Mouse (Mus musculus) embryo, embryonic 11 days (tissue): ENCODE results near the gene Sipa1l2.

Experiments used
- DNase-seq: peaks from one replicate; pipeline ENCODE4 v3.0.0-alpha.2; 2015

Sipa1l2 gene

DNA sequence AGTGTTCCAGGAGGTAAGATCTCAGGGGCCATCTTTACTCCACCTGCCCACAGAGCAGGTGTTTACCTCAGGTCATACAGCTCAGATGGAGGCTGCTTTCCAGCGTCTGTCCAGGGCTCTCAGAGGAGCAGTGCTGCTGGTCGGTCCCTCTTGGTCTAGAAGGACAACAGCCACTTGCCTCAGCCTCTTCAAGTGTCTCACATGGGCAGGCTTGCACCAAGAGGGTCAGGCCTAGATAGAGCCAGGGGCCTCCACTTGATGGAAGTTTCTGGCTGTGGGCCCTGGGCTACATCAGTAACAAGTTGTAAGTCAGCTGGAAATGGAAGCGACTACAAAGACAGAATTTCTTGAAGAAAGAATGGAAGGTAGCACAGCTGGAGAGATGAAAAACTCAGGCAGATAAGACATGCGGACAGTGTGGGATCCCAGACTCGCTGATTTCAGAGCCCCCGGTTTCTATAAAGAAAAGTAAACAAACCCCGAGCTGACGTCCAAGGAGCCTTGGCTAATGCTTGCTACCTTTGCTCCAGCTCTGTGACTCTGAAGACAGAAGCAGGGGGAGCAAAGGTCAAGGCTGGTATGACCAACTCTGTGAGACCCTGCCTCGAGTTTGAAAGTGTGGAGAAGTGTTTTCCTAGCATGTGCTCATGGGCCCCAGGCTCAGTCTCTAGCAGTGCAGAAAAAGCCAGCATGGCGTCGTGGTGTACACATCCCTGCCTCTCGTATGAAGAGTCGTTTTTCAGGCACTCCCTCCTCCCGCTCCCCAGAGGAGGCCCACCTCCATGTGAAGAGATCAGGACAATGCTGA is 58.5 kb downstream of the Sipa1l2 start:
- DNase-seq = no peak

DNA sequence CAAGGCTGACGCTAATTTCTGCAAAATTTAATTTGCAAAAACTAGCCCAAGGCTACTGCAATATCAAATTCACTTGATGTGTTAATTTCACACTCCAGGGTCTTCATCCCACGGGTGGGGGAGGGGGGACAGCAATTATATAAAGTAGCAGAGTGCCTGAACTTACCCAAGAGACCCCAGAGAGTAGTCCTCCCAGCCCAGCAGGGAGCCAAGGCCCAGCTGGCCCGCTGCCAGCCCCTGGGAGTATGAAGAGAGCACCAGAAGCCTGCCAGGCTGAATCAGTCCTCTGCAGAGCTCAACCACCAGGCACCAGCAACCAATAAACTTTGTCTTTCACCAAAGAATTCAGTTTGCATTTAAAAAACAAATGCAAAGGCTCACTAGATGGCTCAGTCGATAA is 59.8 kb downstream of the Sipa1l2 start:
- DNase-seq = peak; percentile 28

DNA sequence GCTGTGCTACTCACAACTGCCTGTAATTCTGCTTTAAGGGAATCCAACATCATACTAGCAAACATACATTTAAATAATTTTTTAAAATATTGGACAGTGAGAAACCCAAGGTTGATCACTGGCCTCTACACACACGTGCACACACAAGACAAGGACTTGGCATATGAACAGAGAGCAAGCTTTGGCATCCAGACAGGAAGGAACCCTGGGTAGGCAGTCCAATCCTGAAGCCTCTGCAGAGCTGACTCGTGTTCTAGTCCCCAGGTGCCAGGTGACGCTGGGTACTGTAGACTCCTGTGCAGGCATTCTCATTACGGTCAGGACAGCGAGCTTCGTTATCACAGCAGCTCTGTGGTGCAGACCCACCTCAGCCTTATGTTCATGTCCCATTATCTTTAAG is 60.4 kb downstream of the Sipa1l2 start:
- DNase-seq = no peak

DNA sequence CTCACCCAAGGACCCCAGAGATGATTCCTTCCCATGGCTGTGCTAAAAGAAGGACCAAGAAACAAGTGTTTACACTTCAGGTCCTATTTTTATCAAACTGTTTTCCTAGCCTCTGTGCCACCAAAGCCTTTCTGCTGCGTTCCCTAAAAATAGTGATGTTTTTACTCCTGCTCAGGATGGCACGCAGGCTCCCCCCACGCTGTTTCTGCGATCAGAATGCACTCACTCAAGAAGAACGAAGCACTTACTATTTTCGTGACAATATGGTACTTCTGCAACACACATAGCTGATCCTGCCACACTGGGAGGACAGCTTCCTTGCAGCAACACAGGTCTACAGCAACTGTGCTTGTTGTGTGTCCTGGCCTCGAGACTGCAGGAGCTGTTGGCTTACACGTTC is 62.3 kb downstream of the Sipa1l2 start:
- no peak for DNase-seq

DNA sequence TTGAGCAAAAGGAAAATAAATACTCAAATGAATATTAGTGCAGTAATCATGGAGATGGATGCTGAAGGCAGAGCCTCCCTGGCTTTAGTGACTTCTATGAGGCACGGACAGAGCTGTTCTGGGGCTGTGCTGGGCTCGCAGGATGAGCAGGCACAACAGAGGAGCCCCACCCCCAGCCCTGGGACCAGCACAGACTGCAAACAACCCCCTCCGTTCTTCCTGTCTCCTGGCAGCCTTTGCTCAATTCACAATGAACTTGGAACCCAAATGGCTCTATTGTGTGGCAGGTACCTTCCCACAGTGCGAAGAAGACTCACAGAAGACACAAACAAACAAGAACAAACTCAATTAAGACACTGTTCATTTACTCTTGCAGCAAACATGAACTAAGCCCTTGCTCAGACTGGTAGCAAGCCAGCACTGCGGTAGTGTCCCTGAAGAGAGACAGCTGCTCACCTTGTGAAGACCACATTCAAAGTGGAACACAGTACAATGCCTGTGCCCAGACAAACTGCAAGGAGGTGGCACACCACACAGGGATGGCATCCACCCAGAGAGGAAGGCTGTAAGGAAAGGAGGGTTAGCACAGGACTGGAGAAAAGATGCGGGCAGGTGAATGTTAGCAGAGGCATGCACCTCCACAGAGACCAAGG is 64.9 kb downstream of the Sipa1l2 start:
- DNase-seq = no peak

DNA sequence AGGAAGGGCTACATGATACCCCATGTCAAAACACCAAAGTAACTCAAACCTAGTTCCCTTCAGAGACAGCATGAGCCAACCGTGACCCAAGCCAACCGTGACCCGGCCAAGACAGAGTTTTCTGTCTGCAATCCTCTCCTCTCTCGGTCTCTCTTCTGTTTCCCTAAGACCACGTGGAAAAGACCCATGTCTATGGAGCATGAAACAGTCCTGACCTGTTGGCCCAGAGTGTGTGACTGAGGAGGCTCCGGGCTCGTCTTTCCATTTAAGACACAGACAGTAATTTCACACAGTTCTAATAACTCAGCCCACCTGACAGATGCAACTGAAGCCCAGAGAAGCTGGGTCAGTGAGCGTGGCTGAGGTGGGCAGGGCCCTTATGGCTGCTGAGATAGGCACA is 65.8 kb downstream of the Sipa1l2 start:
- no peak for DNase-seq

DNA sequence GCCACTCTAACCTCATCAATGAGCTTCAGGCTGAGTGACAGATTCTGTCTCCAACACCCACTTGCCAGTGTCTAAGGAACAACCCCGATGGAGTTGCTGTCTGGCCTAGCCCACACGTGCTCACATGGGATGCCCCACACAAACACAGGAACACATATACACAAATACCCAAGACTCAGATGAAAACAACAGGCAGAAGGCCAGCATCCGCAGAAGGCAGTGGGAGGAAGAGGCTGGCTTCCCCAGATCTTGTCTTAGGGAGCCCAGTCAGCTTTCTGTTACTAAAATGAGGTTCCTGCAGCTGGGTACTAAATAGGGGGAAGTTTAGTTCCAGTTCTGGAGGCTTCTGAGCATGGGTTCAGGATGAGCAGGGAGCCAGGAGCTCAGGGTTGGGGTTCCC is 66.8 kb downstream of the Sipa1l2 start:
- no peak for DNase-seq

DNA sequence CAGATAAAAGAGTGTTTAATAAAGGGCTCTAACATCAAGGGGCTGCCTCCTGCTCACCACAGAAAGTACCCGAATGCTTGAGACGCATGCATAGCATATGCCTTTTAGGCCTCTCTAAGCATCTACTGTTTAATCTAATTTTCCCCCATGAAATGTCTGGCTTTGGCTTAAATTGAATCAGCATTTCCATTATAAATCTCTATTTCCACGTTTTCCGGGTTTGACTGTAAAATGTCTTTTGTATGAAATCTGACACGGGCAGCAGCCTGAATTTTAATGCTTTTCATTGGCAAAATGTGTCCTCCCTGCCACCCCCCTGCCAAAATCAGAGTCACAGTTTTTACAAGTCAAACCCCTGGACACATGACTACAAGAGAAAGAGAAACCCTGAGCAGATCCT is 69.6 kb downstream of the Sipa1l2 start:
- no peak for DNase-seq

DNA sequence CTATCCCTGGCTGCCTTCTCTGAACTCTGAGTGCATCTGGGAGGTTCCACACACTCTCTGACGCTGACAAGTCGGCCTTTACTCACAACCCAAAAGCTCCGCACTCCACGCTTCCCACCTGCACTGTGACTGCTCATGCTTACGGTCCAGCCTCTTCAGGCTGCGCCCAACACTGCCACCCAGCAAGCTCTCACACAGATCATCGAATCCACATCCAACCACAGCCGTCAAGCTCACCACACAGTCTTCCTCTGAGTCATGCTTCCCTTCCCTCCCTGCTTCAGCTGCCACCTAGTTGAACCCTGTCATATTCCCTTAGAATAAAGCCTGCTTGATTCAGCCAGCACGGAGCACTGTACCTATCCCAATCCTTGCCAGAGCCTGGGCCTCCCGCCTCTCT is 71.1 kb downstream of the Sipa1l2 start:
- DNase-seq = no peak

DNA sequence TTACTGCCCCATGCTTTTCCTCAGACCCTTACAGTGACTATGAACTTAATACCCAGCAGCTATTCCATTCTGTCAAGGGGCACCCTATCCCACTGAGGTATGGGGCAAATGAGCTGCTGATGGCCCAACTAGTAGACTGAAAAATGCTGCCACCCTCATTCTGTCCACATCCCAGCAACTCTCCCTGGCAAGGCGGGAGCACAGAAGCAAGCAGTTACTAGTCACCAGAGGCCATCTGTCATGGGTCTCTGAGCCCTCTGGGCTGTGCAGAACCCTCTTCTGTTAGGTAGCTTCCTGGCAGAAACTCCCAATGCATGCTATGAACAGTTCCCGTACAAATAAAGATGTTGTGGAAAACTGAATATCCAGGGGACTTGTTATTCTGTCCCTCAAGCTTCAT is 74.1 kb downstream of the Sipa1l2 start:
- DNase-seq = no peak

DNA sequence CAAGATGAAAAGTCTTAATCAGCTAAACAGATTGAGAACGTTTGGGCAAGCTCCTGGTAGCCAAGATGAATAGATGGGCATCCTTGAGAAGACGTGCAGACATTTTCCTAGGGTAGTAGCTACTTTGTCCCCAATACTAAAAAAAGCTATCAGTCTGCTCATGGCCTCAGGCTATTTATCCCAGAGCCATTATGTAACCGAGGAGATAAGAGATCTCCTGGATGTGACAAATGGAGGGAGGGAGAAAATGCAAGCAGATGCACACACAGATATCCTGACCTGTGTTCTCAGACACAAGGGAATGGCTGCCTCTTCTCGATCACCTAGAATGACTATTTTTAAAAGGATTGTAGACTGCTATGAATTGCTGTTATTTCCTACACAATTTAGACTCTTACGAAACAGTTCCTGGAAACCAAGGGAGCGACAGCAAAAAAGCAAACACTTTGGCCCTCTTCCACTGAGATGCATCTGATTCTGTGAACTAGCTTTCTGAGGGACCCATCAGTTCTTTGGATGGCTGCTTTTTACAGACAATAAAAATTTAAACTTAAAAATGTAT is 76.3 kb downstream of the Sipa1l2 start:
- no peak for DNase-seq

DNA sequence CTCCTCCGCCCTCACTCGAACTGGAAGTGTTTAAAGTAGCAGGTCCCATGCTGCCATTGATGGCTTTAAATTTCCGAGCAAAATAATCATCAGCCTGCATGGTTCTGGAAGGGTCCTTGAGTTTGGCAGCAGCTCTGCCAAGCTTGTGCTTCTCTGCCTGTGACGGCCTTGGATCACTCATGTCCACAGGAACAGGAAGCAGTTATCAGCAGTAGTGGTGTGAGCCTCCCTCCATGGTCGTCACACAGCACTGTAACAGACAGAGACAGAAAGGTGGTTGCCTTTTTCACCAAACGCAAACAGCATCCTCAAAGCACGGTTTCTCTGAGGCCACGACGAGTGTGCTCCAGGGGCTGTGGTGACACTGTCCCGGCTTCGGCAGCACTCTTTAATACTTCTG is 77.2 kb downstream of the Sipa1l2 start:
- no peak for DNase-seq

DNA sequence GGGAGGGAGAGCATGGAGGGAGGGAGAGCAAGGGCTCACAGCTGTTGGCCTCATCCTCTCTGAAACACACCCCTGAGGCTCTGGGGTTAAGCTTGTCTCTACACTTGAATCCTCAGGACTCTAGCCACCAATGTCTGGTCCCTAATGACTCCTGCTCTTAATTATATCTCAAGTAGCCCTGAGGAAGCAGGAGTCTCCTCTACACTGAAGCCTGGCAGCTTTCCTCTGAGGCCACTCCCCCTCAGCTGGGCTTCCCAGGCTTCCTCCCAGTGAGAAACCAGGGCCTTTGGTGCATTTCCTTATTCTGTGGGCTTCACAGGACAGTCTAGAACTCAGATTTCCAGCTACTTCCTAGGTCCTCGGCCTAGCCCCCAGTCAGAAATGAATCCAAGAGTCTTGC is 80.9 kb downstream of the Sipa1l2 start:
- DNase-seq = no peak

DNA sequence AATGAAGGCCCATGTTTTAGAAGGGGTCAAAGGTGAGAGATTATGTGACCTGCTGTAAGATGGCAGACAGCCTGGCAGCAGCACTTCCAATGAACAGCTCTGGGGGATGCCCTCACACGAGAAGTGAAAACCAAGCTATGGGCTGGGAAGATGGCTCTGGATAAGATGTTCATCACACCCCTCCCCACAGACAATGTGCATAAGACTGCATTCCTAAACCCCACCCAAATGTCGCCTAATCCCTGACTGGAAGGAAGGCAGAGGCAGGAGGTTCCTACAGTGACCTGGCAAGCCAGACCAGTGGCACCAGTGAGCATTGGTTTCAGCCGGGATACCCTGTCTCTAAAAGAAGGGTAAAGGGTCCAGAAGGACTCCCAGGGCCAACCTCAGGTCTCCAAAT is 83.9 kb downstream of the Sipa1l2 start:
- DNase-seq = no peak

DNA sequence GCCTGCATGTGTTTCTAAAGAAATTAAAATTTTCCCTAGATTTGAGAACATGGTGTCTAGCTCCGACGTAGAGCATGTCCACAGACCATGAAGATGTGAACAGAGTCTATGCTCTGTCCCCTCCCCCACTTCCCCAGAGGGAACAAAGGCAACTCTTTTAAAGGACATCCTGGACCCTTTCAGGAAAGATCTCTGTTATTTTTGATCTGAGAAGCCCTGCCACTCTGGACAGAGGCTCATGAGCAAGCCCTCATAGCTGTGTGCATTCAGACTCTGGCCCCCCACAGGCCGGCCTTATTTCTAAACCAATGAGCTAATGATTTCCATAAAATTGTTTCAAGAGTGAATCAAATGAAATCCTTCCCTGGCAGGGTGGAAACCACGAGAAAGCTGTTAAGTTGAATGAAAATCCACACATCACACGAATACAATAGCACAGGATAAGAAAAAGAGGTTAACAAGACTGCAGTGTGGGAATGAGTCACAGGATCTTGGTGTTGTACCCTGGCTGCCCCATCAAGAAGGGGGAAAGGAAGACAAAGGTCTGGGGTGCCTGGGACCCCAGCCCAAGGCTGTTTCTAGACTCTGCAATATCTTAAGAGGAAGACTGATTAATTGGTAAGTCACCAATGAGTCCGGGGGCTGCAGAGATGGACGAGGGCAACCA is 84.9 kb downstream of the Sipa1l2 start:
- peak; percentile 43 for DNase-seq

DNA sequence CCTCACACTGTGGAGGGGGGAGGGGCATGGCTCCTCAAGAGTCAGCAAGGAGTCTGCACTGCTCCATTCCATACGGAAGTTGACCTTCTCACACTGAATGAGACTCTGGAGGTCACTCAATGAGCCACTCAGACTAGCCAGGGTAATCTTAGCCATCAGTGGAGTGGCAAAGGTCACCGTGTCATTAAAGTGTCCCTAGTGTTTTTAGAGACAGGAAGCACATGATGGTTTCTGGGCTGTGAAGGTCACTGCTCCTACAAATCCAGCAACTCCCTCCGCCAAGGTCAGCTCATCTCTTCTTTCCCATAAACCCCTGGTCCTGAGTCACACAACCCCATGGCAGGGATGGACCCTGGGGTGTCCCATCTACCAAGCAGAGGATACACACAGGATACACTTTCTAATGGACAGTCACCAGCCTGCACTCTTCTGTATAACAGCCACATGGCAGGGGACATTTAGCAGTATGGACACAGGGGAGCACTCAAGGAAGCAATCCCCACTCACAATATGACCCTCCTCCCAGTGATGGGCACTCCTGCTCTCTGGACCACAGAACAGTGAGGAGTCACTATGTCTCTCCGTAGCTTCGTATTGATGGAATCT is 87.0 kb downstream of the Sipa1l2 start:
- no peak for DNase-seq

DNA sequence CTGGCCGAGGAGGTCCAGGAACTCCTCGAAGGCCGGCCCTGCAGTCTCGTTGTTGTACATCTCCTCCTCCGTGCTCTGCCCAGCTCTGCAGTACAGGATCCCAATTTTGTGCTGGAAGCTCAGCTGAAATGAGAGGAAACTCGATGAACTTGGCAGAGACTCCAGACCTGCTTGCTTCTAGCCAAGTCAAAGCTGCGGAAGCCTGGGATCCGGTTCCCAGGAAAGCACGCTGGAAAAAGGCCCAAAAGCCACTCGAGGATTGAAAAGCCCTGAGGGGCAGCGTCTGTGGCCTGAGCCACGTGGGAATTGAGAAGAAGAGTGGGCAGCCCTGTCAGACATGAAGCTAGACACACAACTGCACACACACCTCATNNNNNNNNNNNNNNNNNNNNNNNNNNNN is 94.7 kb downstream of the Sipa1l2 start:
- DNase-seq = no peak

DNA sequence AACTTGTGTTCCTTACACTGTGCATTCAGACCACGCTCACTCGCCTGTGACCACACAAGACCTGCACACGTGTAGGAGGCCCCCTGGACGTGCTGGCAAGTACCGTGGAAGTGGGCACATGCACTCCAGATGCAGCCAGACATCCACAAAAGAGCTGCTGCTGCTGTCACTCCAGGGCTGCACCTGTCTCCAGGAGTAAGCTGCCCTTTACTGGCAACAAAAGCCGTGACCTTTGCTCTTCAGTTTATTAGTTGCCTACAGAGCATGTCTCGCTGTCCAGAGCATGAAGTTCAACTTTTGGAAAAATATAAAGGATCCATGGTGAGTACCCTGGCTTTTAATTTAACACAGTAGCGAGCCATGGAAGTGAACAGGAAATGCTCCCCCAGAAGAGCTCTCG is 98.2 kb downstream of the Sipa1l2 start:
- no peak for DNase-seq

DNA sequence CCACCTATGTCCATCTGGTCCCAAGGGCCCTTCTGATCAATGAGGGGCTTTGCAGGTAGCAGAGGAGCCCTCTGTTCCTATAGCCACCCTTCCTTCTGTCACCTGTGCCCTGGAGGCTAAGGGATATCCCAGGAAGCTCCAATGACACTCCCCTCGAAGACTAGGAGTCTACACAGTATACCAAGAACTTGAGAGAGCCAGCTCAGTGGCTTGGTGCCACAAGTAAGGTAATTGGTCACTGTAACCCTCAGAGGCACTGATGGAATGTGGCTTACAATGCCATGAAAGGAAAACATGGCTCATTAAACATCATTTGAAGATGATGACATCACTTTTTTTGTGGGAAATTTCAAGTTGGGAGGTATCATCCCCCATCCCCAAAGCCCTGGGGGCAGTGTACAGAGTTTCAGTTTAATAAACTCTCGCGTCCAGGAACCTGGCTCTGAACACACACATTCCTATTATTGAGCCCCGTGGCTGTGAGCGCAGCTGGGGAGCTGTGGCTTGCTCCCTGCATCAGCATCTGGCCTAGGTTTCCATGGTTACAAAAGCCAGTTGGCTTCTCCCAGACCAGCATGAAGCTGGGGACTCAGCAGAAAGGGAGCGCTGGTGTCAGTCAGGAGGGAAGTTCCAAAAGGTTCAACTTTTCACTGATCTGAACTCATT is 104.3 kb downstream of the Sipa1l2 start:
- peak; percentile 73 for DNase-seq

DNA sequence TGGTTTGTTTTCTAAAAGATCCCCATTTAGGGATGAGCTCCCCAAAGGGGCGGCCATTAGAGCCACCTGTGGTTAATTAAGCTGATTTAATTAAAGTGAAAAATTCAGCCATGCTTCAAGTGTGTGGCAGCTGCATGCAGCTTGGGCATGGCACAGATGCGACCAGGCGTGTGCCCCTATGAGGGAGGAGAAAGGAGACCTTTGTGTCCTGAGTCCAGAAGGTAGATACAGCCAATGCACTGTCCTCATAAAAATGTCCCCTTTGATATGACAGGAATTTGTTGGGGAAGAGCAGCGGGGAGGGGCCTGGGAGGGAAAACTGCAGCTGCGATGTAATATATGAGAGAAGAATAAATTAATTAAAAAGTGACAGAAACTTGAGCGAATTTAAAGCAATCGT is 106.7 kb downstream of the Sipa1l2 start:
- DNase-seq = no peak

DNA sequence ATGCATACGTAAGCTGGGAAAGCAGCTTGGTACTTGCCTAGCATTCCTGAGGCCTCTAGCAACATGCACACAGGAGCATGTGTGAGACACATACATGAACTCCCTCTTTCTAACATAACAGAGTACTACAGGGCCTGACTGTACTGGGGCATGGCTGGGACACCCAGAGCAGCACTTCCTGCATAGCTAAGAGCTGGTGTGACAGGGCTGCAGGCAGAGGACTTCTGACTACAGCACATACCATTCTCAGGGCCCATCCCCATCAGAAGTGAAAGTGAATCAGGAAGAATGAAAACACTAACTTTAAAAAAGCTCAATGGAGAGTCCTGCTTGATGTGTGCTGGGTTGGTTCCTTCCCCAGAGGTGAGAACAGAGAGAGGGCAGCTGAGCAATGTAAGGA is 108.1 kb downstream of the Sipa1l2 start:
- DNase-seq = no peak

DNA sequence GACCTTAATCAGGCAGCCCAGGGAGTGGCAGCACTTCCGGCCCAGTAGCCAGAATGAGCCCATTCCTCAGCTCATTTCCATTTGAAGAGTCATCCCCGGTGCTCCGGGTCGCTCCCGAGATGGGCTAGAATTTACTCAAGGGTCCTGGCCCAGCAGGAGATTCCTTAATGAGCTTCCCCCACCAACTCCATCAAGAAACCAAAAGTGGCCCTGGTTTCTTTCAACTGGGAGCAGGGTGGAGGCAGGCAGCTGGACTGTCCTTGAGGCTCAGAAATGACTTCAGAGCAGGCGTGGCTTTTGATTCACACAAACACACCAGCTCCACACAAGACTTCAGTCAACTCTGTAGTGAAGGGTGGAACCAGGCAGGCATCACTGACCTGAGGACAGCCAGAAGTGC is 109.0 kb downstream of the Sipa1l2 start:
- DNase-seq = no peak

DNA sequence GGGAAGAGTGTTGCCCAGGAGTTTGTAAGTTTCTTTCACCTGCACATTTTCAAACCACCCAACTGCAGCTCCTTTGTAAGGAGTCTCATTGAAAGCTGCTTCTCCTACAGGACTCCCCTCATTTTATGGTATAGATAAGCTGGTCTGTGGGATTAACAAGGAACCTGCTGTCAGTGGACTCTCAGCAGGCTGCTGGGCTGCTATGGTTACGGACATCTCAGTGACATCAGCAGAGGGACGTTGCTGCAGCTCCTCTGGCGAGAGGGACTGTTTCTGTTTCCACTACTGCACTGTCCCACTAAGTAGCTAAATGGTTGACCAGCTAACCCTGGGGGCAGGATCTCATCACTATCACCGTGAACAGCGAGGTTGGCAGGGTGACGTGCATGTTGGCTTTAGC is 120.6 kb downstream of the Sipa1l2 start:
- no peak for DNase-seq
